Mouse (Mus musculus): Measurements from ENCODE around the gene Dlx3. TPM values are rescaled to one million over a fixed set of nuclear protein-coding genes. Genes with fewer than 3 reads are reported as not detected.

The Dlx3 gene
- total RNA-seq, 2 experiments from 2014 or later = not detected

DNA sequence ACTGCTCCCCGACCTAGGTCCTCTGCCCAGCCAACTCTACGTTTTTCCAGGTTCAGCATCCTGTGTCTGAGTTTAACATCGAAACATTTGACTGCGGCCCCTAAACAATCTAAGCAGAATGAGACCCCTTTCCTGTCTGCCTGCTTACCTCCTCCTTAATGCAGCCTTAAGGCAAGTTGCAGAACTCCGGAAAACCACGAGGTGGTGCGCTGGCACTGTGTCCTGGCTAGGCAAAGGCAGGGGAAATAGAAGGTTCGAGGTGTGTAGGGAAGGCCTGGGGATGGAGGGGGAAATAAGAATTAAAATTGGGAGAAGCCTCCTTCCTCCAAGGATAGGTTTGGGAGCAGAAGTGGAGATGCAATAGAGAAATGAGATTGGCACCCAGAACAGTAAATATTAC is 1.4 kb upstream of the Dlx3 start:
- intact Hi-C loops (cut with DNase I) = loop anchor here (1.0 to 5.0 kb wide), 2 partner anchors 114 to 404 kb away; no protein-coding TSS in a partner anchor
- peak; percentile 64 to 66 for DNase-seq

DNA sequence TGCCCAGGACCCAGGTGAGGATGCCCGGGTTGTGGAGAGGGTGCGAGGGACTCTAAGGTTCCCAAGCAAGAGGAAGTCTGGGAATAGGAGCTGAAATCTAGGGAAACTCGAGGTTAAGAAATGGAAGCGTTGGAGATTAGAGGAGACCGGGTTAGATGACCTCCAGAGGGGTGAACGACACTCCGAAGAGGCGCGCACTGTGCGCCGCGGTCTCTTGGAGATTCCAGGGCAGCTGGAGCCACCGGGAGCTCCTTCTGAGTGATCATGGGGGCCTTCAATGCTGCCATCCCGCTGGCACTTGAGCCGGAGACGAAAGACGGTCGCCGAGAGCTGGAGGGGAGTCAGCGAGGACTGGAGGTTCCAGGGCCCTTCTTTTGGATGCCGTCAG is 708 bp downstream of the Dlx3 start:
- intact Hi-C loops (cut with DNase I) = loop anchor here (10.0 kb wide), 1 partner anchor 254 kb away; no protein-coding TSS in a partner anchor
- DNase-seq = no peak

DNA sequence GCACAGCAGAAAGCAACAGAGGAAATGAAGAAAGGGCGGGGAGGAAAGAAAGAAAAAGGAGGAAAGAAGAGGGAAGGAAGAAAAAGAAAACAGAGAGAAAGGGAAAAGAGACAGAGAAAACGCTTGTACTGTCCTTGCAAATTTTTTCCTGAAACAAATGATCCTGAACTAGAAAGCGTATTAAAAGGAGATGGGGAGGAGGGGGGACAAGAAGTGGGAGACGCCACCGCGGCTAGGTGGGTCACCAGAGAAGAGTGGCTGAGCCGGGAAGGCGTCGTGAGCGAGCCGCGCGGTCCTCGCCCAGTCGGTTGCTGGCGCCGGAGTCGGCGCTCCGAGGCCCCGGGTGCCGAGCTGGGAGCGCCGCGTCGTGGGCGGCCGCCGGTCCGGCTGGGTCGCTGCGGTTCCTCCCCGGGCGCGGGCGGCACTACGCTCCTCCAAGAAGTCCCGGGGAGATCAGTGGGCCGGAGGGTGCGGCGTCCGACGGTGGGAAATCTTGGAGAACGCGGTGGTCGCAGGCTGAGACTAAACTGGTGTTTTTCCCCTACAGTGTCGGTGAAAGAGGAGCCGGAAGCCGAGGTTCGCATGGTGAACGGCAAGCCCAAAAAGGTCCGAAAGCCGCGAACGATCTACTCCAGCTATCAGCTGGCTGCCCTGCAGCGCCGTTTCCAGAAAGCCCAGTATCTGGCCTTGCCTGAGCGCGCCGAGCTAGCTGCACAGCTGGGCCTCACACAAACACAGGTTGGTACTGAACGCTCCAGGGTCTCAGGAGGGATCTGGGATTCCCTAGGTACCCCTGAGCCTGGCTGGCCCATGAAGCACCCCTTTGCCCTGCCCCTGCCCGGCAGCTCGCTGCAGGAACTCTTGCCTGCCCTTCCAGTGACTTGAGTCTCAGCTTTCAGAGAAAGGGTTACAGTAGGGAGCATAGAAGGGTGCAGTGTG is 1.5 kb downstream of the Dlx3 start:
- intact Hi-C loops (cut with DNase I) = loop anchor here (10.0 kb wide), 1 partner anchor 253 kb away; no protein-coding TSS in a partner anchor
- DNase-seq = no peak

DNA sequence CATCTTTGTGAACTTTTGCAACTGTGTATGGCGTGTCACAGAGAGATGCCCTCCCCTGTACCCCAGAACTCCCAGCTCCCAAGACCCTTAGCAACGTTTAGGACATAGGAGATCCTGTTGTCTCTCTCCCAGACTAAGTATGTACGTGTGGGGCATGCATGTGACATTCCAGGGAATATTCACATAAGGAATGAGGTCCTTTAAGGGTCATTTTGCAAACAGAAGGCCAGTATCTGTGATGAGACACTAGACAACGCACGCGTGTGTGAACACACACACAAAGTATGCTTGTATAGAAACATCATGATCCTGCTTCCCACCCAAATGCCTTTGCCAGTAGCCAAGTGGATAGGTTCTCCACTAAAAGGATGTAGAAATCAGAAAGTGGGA is 2.2 kb downstream of the Dlx3 start:
- DNase-seq = no peak

DNA sequence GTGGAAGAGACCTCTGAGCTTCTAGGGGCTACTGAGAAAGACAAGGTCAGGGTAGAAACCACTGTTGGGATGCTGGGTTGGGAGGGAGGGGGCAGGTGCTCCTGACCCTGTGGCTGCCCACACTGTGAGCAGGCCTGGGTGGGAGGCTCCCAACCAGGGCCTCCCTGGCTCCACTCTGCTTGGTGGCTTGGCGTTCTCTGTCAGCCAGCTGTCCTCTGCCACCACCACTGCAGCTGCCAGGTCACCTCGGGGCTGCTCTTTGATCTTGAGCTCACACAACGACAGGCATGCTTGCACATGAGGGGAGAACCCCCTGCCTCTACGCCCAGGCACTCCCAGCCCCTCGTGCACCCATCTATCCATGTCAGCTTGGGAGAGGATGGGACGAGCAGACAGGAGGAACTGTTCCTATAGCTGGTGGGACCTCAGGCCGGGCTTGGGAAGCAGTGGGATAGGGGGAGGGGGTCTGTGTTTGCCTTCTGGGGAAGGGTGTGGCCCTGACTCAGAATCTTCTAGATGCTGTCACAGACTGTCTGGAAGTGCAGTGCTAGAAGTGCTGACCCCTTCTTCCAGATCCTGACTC is 5.5 kb downstream of the Dlx3 start:
- intact Hi-C loops (cut with DNase I) = loop anchor here (10.0 kb wide), 1 partner anchor 249 kb away; no protein-coding TSS in a partner anchor
- no peak for DNase-seq

More for the DNA sequence above, 2.2 kb downstream of the Dlx3 start:
- intact Hi-C loops (cut with DNase I) = loop anchor here (10.0 kb wide), 1 partner anchor 253 kb away; no protein-coding TSS in a partner anchor

DNA sequence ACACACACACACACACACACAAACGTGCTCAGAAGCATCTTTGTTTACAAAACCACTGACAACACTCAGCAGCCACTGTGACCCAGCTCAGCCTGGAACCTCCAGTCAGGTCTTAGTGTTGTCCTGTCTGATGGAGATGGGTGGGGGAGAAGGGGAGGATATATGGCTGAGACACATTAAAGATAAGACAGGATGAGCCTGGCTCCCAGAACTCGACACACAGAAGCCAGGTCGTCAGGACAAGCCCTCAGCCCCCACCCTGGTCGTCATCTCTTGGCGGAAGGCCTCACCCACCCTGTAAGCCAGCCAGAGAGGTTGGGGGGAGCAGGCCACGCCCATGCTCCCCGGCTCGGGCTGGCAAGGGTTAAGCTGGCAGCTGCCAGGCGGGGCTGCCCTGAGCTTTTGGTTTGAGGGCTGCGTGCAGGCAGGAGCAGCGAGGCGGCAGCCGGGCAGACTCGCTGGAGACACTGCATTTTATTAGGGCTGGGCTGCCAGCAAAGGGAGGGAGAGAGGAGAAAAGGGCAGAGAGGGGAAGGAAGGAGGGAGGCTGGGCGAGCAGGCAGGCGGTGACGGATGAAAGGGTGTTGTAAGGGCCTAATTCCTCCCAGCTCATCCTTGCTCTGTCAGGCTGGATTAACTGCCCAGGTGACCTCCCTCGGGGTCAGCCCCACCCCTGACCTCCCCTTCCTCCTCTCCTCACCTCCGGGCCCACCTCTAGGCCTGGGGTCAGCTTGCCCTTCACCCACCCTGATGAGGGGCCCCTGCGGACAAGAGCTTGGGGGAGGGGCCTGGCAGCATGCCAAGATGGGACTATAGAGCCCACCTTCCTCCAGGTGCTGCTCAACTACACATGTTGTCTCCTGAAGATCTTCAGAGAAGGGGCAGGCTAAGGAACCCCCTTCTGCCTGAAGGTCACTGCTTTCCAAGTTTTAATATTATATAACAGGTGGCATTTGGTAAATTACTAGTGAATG is 6.6 kb downstream of the Dlx3 start:
- intact Hi-C loops (cut with DNase I) = loop anchor here (10.0 kb wide), 1 partner anchor 248 kb away; no protein-coding TSS in a partner anchor
- no peak for DNase-seq

DNA sequence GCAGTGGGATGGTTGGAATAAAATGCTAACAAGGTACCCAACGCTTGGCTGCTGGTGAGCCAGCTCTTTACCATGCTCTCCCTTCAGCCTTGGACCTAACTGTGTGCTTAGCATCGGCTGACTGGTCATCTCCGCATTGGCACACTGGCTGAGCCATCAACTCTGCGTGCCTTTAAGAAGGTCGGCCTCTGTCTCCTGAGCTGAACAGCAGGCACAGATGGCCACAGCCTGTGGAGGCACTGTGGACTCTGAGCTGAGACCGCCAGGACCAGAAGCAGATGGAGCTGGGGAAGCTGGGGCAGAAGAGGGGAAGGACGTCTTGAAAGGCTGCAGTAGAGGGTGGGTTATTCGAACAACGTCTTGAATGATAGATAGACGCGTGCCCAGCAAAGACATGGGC is 8.4 kb downstream of the Dlx3 start:
- intact Hi-C loops (cut with DNase I) = loop anchor here (10.0 kb wide), 1 partner anchor 246 kb away; no protein-coding TSS in a partner anchor
- no peak for DNase-seq

DNA sequence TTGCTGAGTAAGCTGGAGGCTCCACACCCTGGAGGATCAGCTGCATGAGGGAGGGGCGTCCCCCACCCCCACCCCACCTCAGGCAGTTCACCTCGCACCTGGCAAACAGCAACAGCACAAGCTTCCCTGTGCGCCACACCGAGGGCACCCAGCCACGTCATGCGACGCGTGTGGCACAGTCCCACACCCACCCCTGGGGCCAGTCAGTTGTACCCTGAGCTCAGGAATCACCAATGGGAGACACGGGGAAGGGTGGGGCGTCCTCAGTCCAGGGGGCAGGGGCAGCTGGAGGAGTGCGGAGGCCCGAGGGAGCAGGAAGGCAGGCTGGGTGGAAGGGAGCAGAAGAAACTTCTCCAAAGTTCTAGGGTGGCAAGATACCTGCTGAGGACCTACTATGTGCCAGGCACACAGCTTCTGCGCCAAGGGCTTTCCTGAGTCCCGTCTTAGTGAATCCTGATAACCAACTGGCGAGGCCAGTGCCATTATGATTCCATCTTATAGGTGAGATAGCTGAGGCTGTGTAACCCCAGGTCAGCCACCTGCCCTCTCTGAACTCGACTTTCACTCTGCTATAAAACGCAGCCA is 10.8 kb downstream of the Dlx3 start:
- intact Hi-C loops (cut with DNase I) = no loop called here
- DNase-seq = no peak

DNA sequence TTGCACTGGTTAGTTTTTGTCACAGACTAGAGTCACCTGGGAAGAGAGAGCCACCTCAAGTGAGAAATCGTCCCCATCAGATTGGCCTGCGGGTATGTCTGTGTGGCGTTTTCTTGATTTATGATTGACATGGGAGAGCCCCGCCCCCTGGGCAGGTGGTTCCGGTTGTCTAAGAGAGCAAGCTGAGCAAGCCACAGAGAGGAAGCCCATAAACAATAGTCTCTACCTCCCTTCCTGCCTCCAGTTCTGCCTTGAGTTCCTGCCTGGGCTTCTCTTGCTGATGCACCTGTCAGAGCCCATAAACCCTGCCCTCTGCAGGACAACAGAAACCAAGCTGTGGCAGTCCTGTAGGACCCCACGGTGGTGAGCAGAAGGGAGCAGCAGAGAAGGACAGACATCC is 13.4 kb downstream of the Dlx3 start:
- intact Hi-C loops (cut with DNase I) = no loop called here
- no peak for DNase-seq

DNA sequence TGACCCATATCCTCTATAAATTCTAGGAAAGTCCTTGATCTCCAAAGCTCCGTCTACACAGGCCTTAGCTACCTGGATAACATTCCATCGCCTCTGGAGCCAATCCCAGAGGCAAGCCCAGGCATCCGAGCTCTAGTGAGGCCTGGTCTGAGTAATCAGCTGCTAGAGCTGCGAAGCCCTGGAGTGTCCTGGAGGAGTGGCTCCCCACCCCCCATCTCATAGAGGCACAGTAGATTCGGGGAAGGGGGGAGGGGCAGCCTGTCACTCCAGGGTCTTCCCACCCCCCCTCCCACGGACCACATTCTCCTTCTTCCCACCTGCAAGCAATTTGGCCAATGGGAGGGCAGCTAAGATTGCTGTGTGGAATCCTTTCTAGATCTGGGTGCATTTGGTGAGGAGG is 17.4 kb downstream of the Dlx3 start:
- DNase-seq = no peak
- intact Hi-C loops (cut with DNase I) = no loop called here

DNA sequence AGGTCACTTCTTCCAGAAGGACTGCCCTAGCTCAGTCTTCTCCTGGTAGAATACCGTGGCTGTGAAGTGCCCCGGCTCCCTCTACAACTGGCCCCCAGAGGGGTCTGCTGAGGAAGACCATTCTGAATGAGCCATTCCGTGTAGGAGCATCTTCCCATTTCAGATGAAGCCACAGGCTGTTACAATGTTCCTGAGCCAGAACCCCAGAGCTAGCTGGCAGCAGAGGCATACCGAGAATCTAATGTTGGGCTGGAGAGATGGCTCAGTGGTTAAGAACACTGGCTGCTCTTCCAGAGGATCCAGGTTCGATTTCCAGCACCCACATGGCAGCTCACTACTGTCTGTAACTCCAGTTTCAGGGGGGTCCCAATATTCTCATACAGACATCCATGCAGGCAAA is 20.0 kb downstream of the Dlx3 start:
- no peak for DNase-seq
- intact Hi-C loops (cut with DNase I) = no loop called here

DNA sequence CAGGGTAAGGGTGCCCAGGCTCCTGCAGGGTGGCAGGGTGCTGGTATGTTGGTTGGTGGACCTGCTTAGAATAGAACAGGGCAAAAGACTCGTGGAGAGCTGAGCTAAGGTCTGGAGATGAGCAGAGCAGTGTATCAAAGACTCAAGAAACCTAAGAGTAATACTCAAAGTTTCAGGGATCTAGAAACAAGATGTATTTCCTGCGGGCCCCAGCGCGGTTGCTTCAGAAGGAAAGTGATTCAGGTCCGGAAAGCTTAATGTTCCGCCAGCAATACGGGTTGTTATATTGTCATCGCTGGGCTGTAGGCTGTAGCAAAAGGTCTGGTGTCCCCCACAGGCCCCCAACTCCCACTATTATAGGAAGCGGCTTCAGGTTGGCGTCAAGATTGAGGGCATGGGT is 22.3 kb downstream of the Dlx3 start:
- DNase-seq = no peak
- intact Hi-C loops (cut with DNase I) = no loop called here

DNA sequence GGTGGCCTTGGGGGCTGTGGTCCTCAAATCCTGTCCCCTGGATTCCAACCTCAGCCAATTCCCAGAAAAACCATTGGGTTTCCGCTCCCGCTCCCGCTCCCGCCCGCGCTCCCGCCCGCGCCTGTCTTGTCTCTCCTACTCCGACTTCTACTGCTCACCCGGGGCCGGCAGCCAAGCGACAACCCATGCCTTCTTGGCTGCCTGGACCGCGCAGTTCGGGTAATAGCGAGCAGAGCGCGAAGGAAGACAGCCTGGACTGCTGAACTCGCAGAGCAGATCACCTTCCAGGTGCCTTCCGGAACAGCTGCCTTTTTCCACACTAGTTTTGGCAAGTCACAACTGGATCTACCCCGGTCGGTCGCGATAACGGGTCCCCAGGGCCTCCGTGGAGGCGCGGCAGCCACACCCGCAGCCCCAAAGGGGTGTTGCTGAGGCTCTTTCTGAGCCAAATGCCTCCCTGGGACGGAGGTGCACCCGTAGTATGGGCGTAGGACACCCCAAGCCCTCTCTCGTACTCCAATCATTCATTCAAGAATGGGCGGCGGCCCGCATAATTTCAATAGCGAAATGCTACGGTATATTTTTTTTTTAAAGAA is 23.2 kb downstream of the Dlx3 start:
- intact Hi-C loops (cut with DNase I) = no loop called here
- no peak for DNase-seq

DNA sequence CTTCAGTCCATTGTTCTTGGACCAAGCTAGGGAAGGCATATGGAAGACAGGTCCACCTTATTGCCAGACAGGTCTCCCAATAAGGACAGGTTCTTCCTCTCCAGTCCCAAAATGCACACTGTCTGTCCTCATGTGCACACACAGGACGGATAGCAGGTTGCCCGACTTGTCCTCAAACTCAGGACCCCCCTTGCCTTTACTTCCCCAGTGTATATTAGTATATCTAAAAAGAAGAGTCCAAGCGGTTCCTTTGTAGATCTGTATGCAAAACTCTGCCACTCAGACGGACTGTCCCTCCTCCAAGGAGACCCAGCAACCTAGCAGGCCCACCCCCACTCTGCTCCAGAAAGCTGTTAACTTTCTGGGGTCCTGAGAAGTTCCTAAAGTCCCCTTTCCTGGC is 23.7 kb downstream of the Dlx3 start:
- intact Hi-C loops (cut with DNase I) = no loop called here
- DNase-seq = no peak

DNA sequence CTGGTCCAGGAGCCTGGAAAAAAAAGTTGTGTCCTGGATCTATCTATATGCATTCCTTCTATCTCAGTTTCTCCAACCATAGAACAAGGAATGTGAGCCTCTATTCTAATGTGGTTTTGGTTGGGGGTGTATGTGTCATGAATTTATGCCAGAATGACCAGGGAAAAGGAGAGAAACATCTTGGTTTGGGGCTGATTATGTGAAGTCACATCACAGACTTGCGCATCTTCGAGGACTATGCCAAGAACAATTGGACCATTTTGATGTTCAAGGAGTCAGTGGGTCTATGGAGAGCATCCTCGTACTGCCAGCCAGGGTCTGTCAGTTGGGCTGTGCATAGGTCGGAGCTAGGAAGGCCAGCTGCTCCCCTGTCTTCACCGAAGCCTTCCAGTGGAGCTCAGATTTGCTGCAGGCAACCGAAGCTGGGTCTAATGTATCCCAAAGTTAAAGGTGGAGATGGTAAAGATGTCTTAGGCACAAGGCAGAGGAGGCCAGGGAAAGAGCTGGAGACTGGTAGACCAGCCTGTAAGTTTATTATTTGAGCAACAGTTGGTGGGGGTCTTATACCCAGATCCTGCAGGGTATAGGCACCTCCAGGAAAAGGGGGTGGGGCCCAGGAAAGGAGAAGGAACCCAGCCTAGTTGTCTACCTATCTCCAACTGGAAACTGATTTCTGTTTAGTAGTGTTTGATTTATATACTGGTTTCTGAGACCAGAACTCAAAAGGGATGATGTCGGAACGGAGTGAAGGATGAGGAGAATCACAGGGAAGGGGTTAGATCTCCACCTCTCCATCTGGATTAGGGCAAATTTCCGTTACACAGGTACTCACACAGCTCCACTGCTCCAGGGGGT is 24.4 kb downstream of the Dlx3 start:
- intact Hi-C loops (cut with DNase I) = no loop called here
- DNase-seq = no peak

DNA sequence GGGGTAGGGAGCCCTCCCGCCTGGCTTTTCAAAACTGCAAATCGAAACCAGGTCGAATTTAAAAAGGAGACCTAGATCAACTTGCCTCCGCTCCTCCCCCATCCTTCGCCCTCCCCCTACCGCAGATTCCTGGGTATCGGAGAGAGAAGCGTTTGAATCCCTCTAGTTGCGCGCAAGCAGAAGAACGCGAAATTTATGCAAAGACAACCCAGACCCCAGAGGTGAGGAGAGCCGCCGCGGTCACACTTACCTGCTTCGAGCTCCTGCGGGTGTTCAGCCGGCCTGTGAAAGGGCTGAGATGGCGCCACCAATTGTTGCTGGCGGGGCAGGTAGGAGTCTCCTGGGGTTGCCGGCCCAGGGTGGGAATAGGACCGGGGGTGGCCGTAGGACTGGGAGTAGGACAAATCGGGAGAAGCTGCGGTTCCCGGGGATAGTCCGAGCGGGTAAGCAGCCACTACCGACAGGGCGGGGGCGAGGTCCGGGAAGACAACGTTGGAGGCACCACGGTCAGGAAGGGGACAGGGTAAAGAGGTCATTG is 25.1 kb downstream of the Dlx3 start:
- intact Hi-C loops (cut with DNase I) = no loop called here
- no peak for DNase-seq

DNA sequence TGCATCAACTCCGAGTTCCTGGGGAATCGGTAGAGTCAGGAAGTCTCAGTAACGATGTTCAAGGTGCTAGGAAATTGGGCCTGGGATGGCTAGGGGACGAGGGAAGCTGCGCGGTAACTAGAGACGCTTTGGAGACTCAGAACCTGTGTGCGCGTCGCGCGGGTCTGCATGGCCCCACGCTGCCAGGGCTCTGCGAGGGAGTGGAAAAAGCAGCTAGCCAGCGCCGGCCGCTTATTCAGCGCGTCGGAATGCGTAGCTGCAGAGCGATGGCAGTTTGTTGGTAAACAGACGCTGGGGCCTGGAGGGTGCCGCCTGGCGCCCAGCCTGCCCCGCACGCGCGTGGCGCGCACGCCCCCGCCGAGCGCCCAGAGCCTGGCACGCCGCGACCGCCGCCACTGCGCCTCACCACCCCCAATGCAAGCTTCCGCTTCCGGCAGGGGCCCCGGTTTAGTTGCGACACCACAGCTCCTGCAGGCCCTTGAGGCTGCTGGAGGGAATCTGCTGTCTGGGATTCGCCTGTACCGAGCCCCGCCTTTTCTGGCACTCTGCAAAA is 26.0 kb downstream of the Dlx3 start, which contains the start of gene Dlx4:
TSS of gene Dlx4 (minus strand) at position 413 of the 553 bp plus-strand sequence.
- no peak for DNase-seq
- intact Hi-C loops (cut with DNase I) = no loop called here

DNA sequence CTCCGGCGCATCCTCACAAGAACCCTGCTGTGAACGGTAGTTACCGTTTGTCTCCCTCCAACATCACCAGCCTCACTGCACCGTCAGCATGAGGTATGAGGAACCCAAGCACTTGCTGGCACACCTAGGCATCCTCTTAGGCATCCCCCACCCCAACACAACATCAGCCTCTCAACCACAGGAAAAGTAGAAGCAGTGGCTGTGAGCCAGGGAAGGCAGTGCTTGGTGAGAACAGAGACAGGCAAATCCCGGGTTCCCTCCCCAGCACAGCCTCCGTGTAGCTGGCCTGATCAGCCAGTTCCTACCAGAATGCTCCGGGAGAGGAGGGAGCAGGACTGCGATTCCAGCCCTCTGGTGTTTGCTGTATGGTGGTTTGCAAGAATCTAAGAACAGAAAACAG is 28.8 kb downstream of the Dlx3 start:
- intact Hi-C loops (cut with DNase I) = no loop called here
- DNase-seq = no peak
